Mouse (Mus musculus): ENCODE results near the gene Olfr1480. TPM values are rescaled to one million over a fixed set of nuclear protein-coding genes. Genes with fewer than 3 reads are reported as not detected.

Gene Olfr1480
- not detected for polyA plus RNA-seq (2017; shearing (Covaris generic))

GRCm38 (mm10) chr19:13527613-13528012 lies at the start of gene Olfr1480:
TSS of gene Olfr1480 (plus strand) at chr19:13527913.

GRCm38 (mm10) chr19:13480096-13480495 lies 47.6 kb upstream of the Olfr1480 start, which contains the start of gene Olfr1475:
TSS of gene Olfr1475 (minus strand) at chr19:13480196.

DNA sequence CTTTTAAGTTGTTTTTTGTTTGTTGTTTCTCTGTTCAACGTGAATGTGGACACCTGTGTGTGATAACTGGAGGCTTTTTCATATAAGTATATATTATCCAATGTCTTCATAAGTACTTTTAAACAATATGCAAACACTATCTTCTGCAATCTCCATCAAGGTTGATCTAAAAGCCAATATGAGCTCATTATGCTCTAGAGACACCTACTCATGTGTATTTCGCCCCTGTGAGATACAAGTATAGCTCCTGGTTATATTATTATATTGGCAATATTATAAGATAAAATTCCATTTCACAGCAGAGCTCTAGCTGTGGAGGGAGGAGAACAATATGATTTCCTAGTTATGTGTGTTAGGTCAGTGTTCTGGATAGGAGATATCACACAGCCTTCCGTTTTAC lies 27.5 kb upstream of the Olfr1480 start, which contains the start of gene Olfr1477:
TSS of gene Olfr1477 (plus strand) at position 301 of the 400 bp plus-strand sequence.

Other genes with a start within 250 kb of the Olfr1480 start
- not detected for gene Olfr1465, start 212.4 kb upstream of the Olfr1480 start, polyA plus RNA-seq (2017; shearing (Covaris generic))
- not detected for gene Olfr1466, start 189.1 kb upstream of the Olfr1480 start, polyA plus RNA-seq (2017; shearing (Covaris generic))
- not detected for gene Olfr1467, start 165.7 kb upstream of the Olfr1480 start, polyA plus RNA-seq (2017; shearing (Covaris generic))
- gene Olfr1469, start 120.1 kb upstream of the Olfr1480 start, polyA plus RNA-seq (2017; shearing (Covaris generic)) = under 1 TPM in 1 of 2 experiments, not detected in 1; 0.05 TPM
- gene Olfr1471, start 84.5 kb upstream of the Olfr1480 start, polyA plus RNA-seq (2017; shearing (Covaris generic)) = not detected
- gene Olfr1472, start 71.8 kb upstream of the Olfr1480 start, polyA plus RNA-seq (2017; shearing (Covaris generic)) = not detected
- not detected for gene Olfr1474, start 58.3 kb upstream of the Olfr1480 start, polyA plus RNA-seq (2017; shearing (Covaris generic))
- not detected for gene Olfr1475, start 47.7 kb upstream of the Olfr1480 start, polyA plus RNA-seq (2017; shearing (Covaris generic))
- gene Olfr1477, start 27.4 kb upstream of the Olfr1480 start, polyA plus RNA-seq (2017; shearing (Covaris generic)) = under 1 TPM in 1 of 2 experiments, not detected in 1; 0.09 TPM
- gene Olfr1484, start 55.6 kb downstream of the Olfr1480 start, polyA plus RNA-seq (2017; shearing (Covaris generic)) = not detected
- gene Olfr1487, start 89.5 kb downstream of the Olfr1480 start, polyA plus RNA-seq (2017; shearing (Covaris generic)) = under 1 TPM in 1 of 2 experiments, not detected in 1; 0.06 TPM
- gene Olfr1489, start 103.7 kb downstream of the Olfr1480 start, polyA plus RNA-seq (2017; shearing (Covaris generic)) = not detected
- gene Olfr1490, start 123.2 kb downstream of the Olfr1480 start, polyA plus RNA-seq (2017; shearing (Covaris generic)) = under 1 TPM in 1 of 2 experiments, not detected in 1; 0.34 TPM
- not detected for gene Olfr1491, start 169.4 kb downstream of the Olfr1480 start, polyA plus RNA-seq (2017; shearing (Covaris generic))
- gene Olfr1493-ps1, start 195.4 kb downstream of the Olfr1480 start, polyA plus RNA-seq (2017; shearing (Covaris generic)) = under 1 TPM in 1 of 2 experiments, not detected in 1; 0.10 TPM
- gene Olfr1494, start 211.8 kb downstream of the Olfr1480 start, polyA plus RNA-seq (2017; shearing (Covaris generic)) = under 1 TPM in 1 of 2 experiments, not detected in 1; 0.20 TPM
- gene Olfr1495, start 236.7 kb downstream of the Olfr1480 start, polyA plus RNA-seq (2017; shearing (Covaris generic)) = not detected
- gene Olfr1496, start 250.0 kb downstream of the Olfr1480 start, polyA plus RNA-seq (2017; shearing (Covaris generic)) = not detected

All from activated CD4-positive, CD25-positive, alpha-beta regulatory T cell (primary cell).